Mouse (Mus musculus) limb, embryonic 10.5 days (tissue): ENCODE measurements at regions not wholly inside any gene's neighbourhood (a gene's known extent, or its start where the extent isn't known, plus 50 kb on each side); places are given as distances from the start of the nearest gene placed in this dataset.

Source experiments
- DNase-seq: peaks from one replicate; pipeline ENCODE4 v3.0.0-alpha.2; 2017; ENCODE audit warnings: low spot score
- H3K27ac ChIP-seq: fragments of 300-500 bp; sonication (generic); 2 replicates; pipeline ENCODE4 v1.5.1; 2016; ENCODE audit warnings: mild to moderate bottlenecking
- H3K27me3 ChIP-seq: fragments of 300-500 bp; sonication (generic); 2 replicates; pipeline ENCODE4 v1.6.1; 2016; ENCODE audit warnings: low read depth, mild to moderate bottlenecking; ENCODE audit not compliant: poor library complexity, severe bottlenecking
- H3K36me3 ChIP-seq: fragments of 300-500 bp; sonication (generic); 2 replicates; pipeline ENCODE4 v1.6.1; 2016; ENCODE audit warnings: mild to moderate bottlenecking, moderate library complexity
- H3K4me1 ChIP-seq: fragments of 300-500 bp; sonication (generic); 2 replicates; pipeline ENCODE4 v1.6.1; 2016
- H3K4me3 ChIP-seq: fragments of 300-500 bp; sonication (generic); 2 replicates; pipeline ENCODE4 v1.5.1; 2016; ENCODE audit warnings: mild to moderate bottlenecking, moderate library complexity
- H3K9me3 ChIP-seq: fragments of 300-500 bp; sonication (generic); replicated peaks from 2 replicates; pipeline ENCODE4 v1.6.1; 2016; ENCODE audit warnings: mild to moderate bottlenecking
- WGBS: fragments of 180-500 bp; shearing (Covaris S2); methylation state at CpG from one replicate; pipeline ENCODE4 v1.1.7; 2016; 5-methylcytosine and 5-hydroxymethylcytosine counted together

- Histone ChIP-seq H3K27me3 (no peaks in the 10 kb centered on the region), H3K36me3 (no peaks in the 10 kb centered on the region), H3K9me3 (no peaks in the 10 kb centered on the region), H3K4me3 (no peak overlapping the region), H3K4me1 (no peaks in the 10 kb centered on the region), H3K27ac (no peak overlapping the region)
- WGBS, result 86% methylated on average over 4 of the region's 4 CpGs
- no peak for DNase-seq
Observed at GRCm38 (mm10) chr9:68563206-68563605, 90.4 kb upstream of the Rora start.

GRCm38 (mm10) chr9:68585751-68586150, 67.8 kb upstream of the Rora start:
- no peak for DNase-seq
- Histone ChIP-seq H3K9me3 (no peaks in the 10 kb centered on the region), H3K4me1 (peaks cover 13% of the 10 kb centered on the region; the same call in 1 of the 2 replicates), H3K27me3 (no peaks in the 10 kb centered on the region), H3K27ac (no peak overlapping the region), H3K36me3 (no peaks in the 10 kb centered on the region), H3K4me3 (no peak overlapping the region)
- 33% methylated on average over 1 of the region's 1 CpGs for WGBS

DNA sequence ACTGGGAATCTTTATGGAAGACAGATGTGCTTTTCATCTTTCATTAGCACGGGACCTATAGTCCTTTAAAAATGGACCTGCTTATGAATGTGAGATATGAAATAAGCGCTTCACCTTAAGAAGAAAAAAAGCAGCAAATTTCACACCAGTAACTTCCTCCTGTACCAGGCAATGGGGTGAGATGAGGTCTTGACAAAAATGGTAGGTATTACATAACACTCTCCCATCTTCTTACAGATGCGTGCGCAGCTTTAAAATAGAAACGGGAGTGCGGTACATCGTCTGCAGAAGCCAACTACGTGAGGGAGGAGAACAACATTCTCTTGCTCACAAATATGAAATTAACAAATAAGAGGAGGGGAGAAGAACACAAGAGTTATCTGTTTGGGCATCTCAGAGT, 62.6 kb upstream of the Rora start:
- Histone ChIP-seq H3K4me3 (no peak overlapping the region), H3K27me3 (no peaks in the 10 kb centered on the region), H3K4me1 (peaks cover 1% of the 10 kb centered on the region; the same call in 1 of the 2 replicates), H3K27ac (no peak overlapping the region), H3K9me3 (no peaks in the 10 kb centered on the region), H3K36me3 (no peaks in the 10 kb centered on the region)
- 91% methylated on average over 8 of the region's 8 CpGs for WGBS
- DNase-seq, result no peak

GRCm38 (mm10) chr9:68592976-68593375, 60.6 kb upstream of the Rora start:
- WGBS, result 92% methylated on average over 3 of the region's 3 CpGs
- DNase-seq, result no peak

GRCm38 (mm10) chr9:68594586-68594985, 59.0 kb upstream of the Rora start:
- Histone ChIP-seq H3K27ac (no peak overlapping the region), H3K36me3 (no peaks in the 10 kb centered on the region), H3K9me3 (no peaks in the 10 kb centered on the region), H3K4me1 (no peaks in the 10 kb centered on the region), H3K4me3 (no peak overlapping the region), H3K27me3 (no peaks in the 10 kb centered on the region)
- 84% methylated on average over 2 of the region's 2 CpGs for WGBS
- DNase-seq, result no peak

More at GRCm38 (mm10) chr9:68592976-68593375, 60.6 kb upstream of the Rora start:
- Histone ChIP-seq H3K9me3 (no peaks in the 10 kb centered on the region), H3K36me3 (no peaks in the 10 kb centered on the region), H3K4me3 (no peak overlapping the region), H3K27ac (no peak overlapping the region), H3K27me3 (no peaks in the 10 kb centered on the region), H3K4me1 (no peaks in the 10 kb centered on the region)
